Mouse (Mus musculus) midbrain, embryonic 16.5 days (tissue): ENCODE measurements around the gene Fam81a. TPM values are rescaled to one million over a fixed set of nuclear protein-coding genes. Genes with fewer than 3 reads are reported as not detected.

Source experiments
- ATAC-seq: fragments of 200-750 bp; cut with Nextera tagmentation; 2 replicates; pipeline ENCODE4 v1.8.0; 2017; ENCODE audit warnings: moderate TSS enrichment
- H3K27ac ChIP-seq: fragments of 300-500 bp; sonication (generic); 2 replicates; pipeline ENCODE4 v1.5.1; 2014; ENCODE audit warnings: mild to moderate bottlenecking, low read length, mixed read lengths
- H3K27me3 ChIP-seq: fragments of 300-500 bp; sonication (generic); 2 replicates; pipeline ENCODE4 v1.6.1; 2014; ENCODE audit warnings: low read depth, low read length, mixed read lengths; ENCODE audit not compliant: control insufficient read depth, insufficient read depth
- H3K36me3 ChIP-seq: fragments of 300-500 bp; sonication (generic); 2 replicates; pipeline ENCODE4 v1.6.1; 2014; ENCODE audit warnings: mild to moderate bottlenecking, low read length, moderate library complexity, mixed read lengths; ENCODE audit not compliant: control insufficient read depth, insufficient read depth
- H3K4me1 ChIP-seq: fragments of 300-500 bp; sonication (generic); 2 replicates; pipeline ENCODE4 v1.6.1; 2014; ENCODE audit warnings: mild to moderate bottlenecking, low read length, mixed read lengths; ENCODE audit not compliant: control insufficient read depth, insufficient read depth
- H3K4me2 ChIP-seq: fragments of 300-500 bp; sonication (generic); 2 replicates; pipeline ENCODE4 v1.6.1; 2014; ENCODE audit warnings: mild to moderate bottlenecking, low read length, mixed read lengths
- H3K4me3 ChIP-seq: fragments of 300-500 bp; sonication (generic); 2 replicates; pipeline ENCODE4 v1.5.1; 2014; ENCODE audit warnings: low read depth, mild to moderate bottlenecking, low read length, moderate library complexity, mixed read lengths
- H3K9ac ChIP-seq: fragments of 300-500 bp; sonication (generic); 2 replicates; pipeline ENCODE4 v1.6.1; 2014; ENCODE audit warnings: low read depth, low read length, mixed read lengths
- H3K9me3 ChIP-seq: fragments of 300-500 bp; sonication (generic); replicated peaks from 2 replicates; pipeline ENCODE4 v1.6.1; 2014; ENCODE audit warnings: mild to moderate bottlenecking, low read length, mixed read lengths; ENCODE audit not compliant: control insufficient read depth, poor library complexity, severe bottlenecking
- WGBS: fragments of 180-500 bp; shearing (Covaris S2); extraction: QIAGEN DNeasy Blood & Tissue Kit; methylation state at CpG from one replicate; pipeline ENCODE4 v1.1.7; 2014; 5-methylcytosine and 5-hydroxymethylcytosine counted together
- polyA plus RNA-seq: library from polyadenylated mRNA; unstranded; fragments of >200 nt; fragmentation: Nextera tagmentation; extraction: Ambion mirVana; gene quantifications from 2 replicates; pipeline ENCODE4 v1.2.1, GENCODE M21; 2015

Gene Fam81a
- polyA plus RNA-seq, result 9.6 and 10.8 TPM in 2 replicates

DNA sequence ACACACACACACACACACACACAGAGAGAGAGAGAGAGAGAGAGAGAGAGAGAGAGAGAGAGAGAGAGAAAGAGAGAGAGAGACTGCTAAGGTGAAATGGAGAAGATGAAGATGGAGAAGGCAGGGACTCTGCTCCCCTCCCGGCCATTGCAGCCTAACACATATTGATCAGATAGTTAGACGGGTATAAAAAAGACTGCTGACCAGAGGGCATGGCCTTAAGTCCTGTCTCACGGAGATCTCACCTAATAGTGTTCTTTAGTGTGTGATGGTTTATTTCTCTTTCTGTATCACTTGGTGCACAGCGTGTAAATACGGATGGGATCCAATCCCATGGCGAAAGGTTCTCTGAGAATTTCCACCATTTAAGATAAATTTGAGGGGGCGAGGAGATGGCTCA is at the start of gene Fam81a:
Gene Fam81a (minus strand): TSS at position 101 of the 400 bp plus-strand sequence.
- ATAC-seq, result no peak
- H3K4me3 ChIP-seq, result peak within 1 kb of the TSS; percentile 67
- H3K36me3 ChIP-seq, result no peaks in the 10 kb centered on the region
- H3K4me2 ChIP-seq, result peak within 1 kb of the TSS; percentile 90
- WGBS, result 64% methylated on average over 7 of the region's 7 CpGs
- peak within 1 kb of the TSS; percentile 80 for H3K9ac ChIP-seq
- H3K27me3 ChIP-seq, result no peaks in the 10 kb centered on the region
- H3K4me1 ChIP-seq, result no peaks in the 10 kb centered on the region
- peak within 1 kb of the TSS; percentile 48 for H3K27ac ChIP-seq
- H3K9me3 ChIP-seq, result no peaks in the 10 kb centered on the region

DNA sequence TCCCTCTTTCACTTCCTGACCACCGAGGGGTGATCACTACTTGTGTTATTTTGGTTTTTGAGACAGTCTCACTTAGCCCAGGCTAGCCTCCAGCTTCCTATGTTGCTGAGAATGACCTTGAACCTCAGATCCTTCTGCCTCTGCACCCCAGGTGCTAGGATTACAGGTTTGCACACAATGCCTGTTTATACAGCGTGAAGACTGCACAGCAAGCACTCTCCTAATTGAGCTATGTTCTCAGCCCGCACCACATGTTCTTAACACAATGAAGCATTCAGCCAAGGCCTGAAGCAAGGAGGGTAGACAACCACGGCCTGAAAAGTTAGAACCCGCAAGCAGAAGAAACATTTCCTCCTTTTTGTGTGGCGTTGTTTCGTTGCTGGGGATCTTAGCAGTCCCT is 40.3 kb upstream of the Fam81a start:
- Histone ChIP-seq H3K4me2 (no peak overlapping the region), H3K4me1 (peaks cover 7% of the 10 kb centered on the region; the same call in 1 of the 2 replicates), H3K27me3 (no peaks in the 10 kb centered on the region), H3K9me3 (no peaks in the 10 kb centered on the region), H3K36me3 (no peaks in the 10 kb centered on the region), H3K27ac (no peak overlapping the region), H3K4me3 (no peak overlapping the region), H3K9ac (no peak overlapping the region)
- 41% methylated on average over 7 of the region's 7 CpGs for WGBS
- ATAC-seq, result no peak

DNA sequence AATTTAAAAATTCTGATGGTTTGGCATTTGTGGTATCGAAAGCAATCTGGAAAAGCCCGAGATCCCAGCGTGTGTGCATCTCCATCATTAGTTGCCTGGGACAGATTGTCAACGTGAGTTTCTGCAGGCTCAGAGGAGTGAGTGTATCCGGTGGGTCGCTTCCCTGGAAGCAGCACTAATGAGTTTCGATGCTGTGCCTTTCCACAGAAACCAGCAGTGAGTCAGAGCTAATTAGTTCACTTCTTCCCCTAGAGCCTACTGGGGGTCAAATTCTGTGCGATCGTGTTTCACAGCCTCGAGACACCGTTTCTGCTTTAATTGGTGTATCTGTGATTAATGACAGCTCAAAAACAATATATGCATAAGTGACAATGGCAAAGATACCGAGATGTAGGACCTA is 39.4 kb upstream of the Fam81a start:
- Histone ChIP-seq H3K4me1 (peaks cover 7% of the 10 kb centered on the region; the same call in 1 of the 2 replicates), H3K27ac (peak overlapping the region; percentile 55; the same call in 1 of the 2 replicates), H3K9ac (no peak overlapping the region), H3K4me3 (no peak overlapping the region), H3K9me3 (no peaks in the 10 kb centered on the region), H3K36me3 (no peaks in the 10 kb centered on the region), H3K27me3 (no peaks in the 10 kb centered on the region), H3K4me2 (0 out of 2 replicates have a peak overlapping the region, but pooled peaks have one; percentile 4)
- WGBS, result 44% methylated on average over 12 of the region's 12 CpGs
- ATAC-seq, result peak; percentile 81

DNA sequence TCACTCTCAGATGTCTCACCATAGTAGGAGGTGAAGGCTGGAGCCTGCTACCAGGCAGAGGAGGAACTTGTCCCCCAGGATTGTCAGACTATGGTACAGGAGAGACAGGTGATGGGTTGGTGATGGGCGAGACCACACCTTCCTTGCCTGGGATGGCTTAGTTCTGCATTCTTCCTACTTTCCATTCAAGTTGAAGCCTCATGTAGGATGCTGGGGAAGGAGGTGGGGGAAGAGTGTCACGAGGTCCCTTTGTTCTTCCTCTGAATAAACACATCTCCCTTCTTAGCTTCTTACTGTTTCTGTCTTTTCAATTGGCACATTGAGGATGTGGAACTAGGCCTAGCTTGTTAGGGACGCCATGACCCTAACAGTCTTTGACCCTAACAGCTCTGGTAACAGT is 33.9 kb upstream of the Fam81a start:
- H3K4me1 ChIP-seq, result peaks cover 8% of the 10 kb centered on the region; the same call in 1 of the 2 replicates
- 83% methylated on average over 3 of the region's 3 CpGs for WGBS
- H3K9ac ChIP-seq, result no peak overlapping the region
- H3K27ac ChIP-seq, result no peak overlapping the region
- ATAC-seq, result no peak
- no peaks in the 10 kb centered on the region for H3K36me3 ChIP-seq
- H3K27me3 ChIP-seq, result no peaks in the 10 kb centered on the region
- no peak overlapping the region for H3K4me2 ChIP-seq
- no peaks in the 10 kb centered on the region for H3K9me3 ChIP-seq
- no peak overlapping the region for H3K4me3 ChIP-seq

DNA sequence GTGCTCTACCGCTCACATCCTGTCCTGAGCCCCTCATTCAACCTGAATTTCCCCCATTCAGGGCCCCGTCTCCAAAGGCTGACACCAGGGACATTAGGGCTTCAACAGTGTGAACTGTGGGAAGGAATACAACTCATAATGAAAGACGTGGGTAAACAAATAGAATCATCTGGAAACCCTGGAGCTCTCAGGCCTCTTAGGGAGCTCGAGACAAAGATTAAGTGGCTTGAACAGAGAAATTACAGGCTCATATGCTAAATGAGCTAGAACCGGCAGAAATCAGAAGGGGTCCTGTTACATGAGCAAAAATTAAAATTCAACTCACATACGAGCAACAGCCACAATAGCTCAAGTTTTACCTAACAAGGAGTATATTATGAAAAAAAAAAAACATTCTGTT is 32.5 kb upstream of the Fam81a start:
- Histone ChIP-seq H3K9ac (no peak overlapping the region), H3K27me3 (no peaks in the 10 kb centered on the region), H3K4me1 (peaks cover 7% of the 10 kb centered on the region; the same call in 1 of the 2 replicates), H3K4me2 (no peak overlapping the region), H3K4me3 (no peak overlapping the region), H3K9me3 (no peaks in the 10 kb centered on the region), H3K27ac (0 out of 2 replicates have a peak overlapping the region, but pooled peaks have one; percentile 6), H3K36me3 (no peaks in the 10 kb centered on the region)
- WGBS, result 16% methylated on average over 6 of the region's 6 CpGs
- no peak for ATAC-seq

DNA sequence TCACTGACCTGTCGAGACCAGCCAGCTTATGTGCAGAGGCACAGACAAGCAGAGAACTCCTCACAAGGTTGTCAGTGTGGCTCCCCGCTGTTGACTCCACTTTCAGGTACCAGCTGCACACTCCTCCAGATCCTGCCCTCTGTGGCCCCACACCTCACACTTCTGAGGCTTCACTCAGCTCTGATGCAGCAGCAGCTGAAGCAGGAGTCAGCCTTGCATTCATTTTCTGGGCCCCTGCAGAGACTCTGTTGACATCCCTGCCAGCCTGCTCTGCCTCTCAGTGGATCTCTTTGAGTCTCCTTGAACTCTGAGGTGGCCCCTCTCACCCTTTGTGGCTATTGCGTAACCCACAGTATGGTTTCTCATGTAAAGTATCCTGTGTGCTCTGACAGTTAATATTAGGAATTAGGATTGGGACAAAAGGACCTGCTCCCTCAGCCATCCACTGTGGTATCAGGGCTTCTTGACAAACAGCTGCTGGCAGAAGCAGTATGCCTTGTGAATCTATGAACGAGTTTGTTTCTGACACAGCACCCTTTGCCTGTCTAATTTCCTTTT is 32.0 kb upstream of the Fam81a start:
- Histone ChIP-seq H3K9me3 (no peaks in the 10 kb centered on the region), H3K9ac (no peak overlapping the region), H3K27ac (0 out of 2 replicates have a peak overlapping the region, but pooled peaks have one; percentile 6), H3K4me3 (no peak overlapping the region), H3K4me2 (no peak overlapping the region), H3K27me3 (no peaks in the 10 kb centered on the region), H3K36me3 (no peaks in the 10 kb centered on the region), H3K4me1 (peaks cover 7% of the 10 kb centered on the region; the same call in 1 of the 2 replicates)
- 25% methylated on average over 4 of the region's 4 CpGs for WGBS
- 0 out of 2 replicates have a peak, but pooled peaks have one; percentile 14 for ATAC-seq

DNA sequence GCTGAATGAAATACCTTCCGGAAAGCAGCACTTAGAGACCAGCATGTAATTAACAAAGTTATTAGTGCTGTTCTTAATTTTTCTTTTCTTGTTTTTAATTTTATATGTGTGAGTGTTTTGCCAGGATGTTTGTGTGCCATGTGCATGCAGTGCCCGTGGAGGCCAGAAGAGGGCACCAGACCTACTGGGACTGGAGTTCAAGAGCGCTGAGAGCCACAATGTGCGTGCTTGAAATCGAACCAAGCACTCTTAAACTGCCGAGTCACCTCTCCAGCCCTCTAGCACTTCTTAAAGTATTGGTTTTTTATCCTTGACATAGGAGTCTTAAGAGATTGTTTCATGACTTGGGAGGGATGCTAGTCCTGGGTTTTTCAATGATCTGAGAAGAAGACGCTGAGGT is 26.6 kb upstream of the Fam81a start:
- H3K9ac ChIP-seq, result no peak overlapping the region

DNA sequence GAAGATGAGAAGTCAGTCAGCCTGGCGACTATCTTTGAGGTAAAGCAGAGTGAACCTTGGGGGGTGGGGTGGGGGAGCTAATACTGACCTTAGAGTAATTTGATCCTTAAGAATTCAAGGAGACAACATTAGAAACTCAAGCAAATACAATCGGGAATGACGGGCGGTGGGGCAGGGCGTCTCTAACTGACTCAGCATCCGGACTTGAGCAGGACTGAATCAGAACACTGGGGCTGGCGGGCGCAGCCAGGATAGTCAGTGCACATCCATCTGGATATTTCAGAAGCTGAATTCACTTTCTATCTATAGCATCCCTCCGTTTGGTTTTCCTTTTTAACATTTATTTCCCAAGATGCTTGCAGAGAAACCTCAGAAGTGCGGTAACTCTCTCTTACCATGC is 17.7 kb upstream of the Fam81a start:
- no peaks in the 10 kb centered on the region for H3K9me3 ChIP-seq
- no peaks in the 10 kb centered on the region for H3K27me3 ChIP-seq
- no peak overlapping the region for H3K4me3 ChIP-seq
- no peak overlapping the region for H3K27ac ChIP-seq
- H3K9ac ChIP-seq, result no peak overlapping the region
- ATAC-seq, result no peak
- H3K4me2 ChIP-seq, result no peak overlapping the region
- WGBS, result 92% methylated on average over 10 of the region's 10 CpGs
- peaks cover 3% of the 10 kb centered on the region; the same call in 1 of the 2 replicates for H3K4me1 ChIP-seq
- no peaks in the 10 kb centered on the region for H3K36me3 ChIP-seq

More for the DNA sequence above, 26.6 kb upstream of the Fam81a start:
- Histone ChIP-seq H3K27me3 (no peaks in the 10 kb centered on the region), H3K27ac (no peak overlapping the region), H3K36me3 (no peaks in the 10 kb centered on the region), H3K4me1 (no peaks in the 10 kb centered on the region), H3K4me2 (no peak overlapping the region), H3K4me3 (no peak overlapping the region), H3K9me3 (no peaks in the 10 kb centered on the region)
- WGBS, result 88% methylated on average over 7 of the region's 7 CpGs
- ATAC-seq, result no peak

DNA sequence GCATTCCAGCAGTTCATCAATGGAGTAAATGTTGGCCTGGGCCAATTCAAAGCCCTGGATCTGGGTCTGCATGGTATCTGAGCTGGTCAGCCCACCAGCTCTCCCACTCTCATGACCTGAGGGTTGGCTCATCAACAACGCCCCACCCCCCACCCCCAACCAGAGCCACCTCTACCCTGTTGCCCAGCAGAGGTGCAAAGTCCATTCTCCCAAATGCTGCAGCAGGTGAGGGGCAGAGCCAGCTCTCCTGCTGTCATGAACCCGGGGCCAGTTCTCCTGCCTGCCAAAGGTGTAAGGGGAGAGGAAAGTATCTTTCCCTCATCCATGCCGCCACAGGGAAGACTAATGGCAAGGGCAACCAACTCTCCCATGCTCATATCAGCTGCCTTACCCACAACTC is 5.3 kb upstream of the Fam81a start:
- H3K36me3 ChIP-seq, result no peaks in the 10 kb centered on the region
- no peak overlapping the region for H3K9ac ChIP-seq
- H3K9me3 ChIP-seq, result no peaks in the 10 kb centered on the region
- H3K27me3 ChIP-seq, result no peaks in the 10 kb centered on the region
- WGBS, result 77% methylated on average over 3 of the region's 3 CpGs
- no peak for ATAC-seq
- no peaks in the 10 kb centered on the region for H3K4me1 ChIP-seq
- H3K4me3 ChIP-seq, result no peak overlapping the region
- no peak overlapping the region for H3K4me2 ChIP-seq
- no peak overlapping the region for H3K27ac ChIP-seq
